Mouse (Mus musculus) urinary bladder, adult 18-20 months (tissue): ENCODE measurements at regions not wholly inside any gene's neighbourhood (a gene's known extent, or its start where the extent isn't known, plus 50 kb on each side); places are given as distances from the start of the nearest gene placed in this dataset.

Experiments
- DNase-seq, 2 experiments: peaks; one replicate each; pipeline ENCODE4 v3.0.0; 2022; ENCODE audit warnings: low spot score in 2 of 2, mixed read lengths in 2 of 2

DNA sequence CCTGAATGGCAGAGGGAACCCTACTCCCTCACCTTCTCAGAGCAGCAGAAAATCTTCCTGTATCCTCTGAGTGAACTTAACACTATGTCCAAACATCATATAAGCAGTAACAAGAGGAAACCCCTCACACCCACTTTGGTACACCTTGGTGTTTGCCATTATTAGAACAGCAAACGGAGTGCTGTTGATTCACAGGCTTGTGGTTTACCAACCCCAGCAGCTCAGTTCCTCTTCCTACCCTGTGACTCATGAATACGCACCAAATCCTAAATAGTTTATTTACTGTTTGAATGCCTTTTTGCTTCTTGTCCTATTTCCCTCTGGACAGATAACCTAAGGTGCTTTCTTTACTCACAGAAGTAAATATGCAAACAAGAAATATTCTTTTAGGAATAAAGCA is 233.3 kb downstream of the Foxa2 start:
- no peak for DNase-seq

DNA sequence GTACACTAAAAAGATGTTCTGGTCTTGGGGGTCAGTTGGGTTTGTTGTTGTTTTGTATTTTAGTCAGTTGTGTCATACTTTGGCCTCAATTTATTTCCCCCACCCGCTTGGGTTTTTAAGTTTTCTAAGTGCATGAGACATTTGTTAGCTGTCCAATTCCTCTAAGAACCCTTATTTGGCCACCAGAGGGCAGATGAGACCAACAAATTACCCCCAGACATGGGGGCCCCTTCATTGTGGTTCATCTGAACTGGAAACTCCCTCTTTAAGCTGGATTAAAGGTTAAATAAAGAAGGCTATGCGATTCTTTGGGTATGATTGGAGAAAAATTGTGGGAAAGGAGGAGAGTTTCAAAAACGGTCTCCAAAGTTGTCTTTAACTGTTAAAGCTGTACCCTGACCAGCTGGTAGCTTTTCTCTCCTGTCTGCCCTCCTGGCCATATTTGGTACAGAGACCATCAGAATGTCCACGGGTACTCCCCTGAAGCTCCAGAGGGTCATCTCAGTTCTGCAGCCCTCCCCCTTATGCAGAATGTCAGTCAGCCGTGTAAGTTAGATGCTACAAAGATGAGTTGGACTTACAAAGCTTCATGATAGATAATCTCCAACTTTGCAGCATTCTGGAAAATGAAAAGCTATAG is 238.6 kb downstream of the Foxa2 start:
- peak in 1 of 2 experiments; percentile 12 for DNase-seq

DNA sequence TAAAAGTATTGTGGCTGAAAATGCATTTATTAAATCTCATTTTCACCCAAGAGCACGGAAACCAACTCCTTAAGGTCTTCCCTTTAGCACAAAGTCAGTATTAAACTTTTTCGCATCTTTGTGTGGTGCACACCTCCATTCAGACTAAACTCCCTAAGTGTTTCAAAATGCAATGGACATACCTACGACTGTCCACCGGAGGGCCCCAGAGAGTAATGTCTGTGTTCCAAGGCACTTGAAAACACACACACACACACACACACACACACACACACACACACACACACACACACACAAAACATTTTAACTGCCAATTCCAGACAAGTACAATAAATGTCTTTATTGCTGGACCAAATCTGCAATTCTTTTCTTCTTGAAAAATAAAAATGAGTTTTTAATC is 243.7 kb downstream of the Foxa2 start:
- peak in 1 of 2 experiments; percentile 12 for DNase-seq

DNA sequence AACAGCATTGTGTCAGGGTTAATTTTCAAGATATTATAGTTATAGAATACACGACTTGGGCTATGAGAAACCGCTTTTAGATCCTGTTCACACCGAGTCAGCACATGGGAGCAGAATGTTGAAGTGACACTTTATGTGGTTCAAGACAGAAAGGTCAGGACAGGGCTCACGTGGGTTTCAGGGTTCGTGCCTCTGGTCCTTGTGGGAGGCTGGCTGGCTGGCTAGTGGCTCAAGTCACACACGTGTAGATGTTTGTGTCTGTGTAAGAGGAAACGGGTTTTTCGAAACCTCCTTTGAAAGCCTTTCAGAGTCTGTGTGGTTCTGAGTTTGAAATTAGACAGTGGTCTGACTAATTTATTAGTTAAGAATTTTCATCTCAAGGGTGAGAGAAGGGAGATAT is 255.3 kb downstream of the Foxa2 start:
- DNase-seq: no peak

DNA sequence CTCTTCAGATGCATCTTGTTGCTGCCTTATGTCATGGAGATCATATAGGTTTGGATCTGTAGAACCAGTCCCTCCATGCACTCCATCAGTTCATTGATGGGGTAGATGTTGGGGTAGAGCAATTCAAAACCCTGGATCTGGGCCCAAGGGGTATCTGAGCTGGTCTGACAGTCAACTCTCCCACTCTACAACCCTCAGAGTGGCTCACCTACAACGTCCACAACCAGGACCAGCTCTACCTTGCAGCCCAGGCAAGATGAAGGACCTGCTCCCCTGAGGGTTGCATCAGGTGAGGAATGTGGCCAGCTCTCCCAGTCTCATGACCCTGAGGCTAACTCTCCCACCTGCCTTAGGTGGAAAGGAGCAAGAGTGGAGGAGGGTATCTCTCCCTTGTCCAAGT is 256.9 kb downstream of the Foxa2 start:
- no peak for DNase-seq

DNA sequence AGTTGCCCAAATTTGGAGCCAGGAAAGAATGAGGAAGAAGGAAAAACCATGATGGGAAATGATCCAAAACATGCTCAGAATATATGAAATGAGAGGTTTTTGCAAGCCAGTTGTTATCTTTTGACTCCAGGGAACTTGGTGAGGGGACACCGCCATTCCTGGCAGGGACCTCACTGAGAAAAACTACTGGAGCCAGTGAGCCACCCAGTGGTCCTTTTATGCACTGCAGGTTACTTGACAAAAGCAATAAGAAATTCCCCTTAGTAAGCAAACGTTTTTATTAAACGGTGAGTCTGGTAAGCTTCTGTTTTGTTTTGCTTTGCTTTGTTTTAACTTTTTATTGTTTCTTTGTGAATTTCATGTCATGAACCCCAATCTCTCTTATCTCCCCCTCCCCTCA is 257.5 kb downstream of the Foxa2 start:
- peak in 1 of 2 experiments; percentile 28 for DNase-seq

DNA sequence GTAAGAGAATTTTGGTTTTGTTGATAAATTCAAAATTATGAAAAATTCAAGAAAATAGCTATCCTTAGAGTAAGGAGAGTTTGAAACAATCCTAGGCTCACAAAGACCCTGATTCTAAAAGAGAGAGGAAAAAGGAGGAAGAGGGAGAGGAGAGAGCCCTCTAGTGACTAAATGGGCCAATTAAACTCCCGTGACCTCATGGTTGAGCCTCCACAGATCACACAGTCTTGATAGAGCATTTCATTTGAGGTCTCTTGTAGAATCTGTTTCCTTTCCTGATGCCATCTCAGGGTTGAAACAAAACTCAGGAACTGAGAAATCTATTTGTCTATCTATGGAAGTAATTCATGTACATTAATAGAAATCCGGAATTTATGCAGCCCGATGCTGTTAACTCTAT is 258.8 kb downstream of the Foxa2 start:
- DNase-seq: no peak

DNA sequence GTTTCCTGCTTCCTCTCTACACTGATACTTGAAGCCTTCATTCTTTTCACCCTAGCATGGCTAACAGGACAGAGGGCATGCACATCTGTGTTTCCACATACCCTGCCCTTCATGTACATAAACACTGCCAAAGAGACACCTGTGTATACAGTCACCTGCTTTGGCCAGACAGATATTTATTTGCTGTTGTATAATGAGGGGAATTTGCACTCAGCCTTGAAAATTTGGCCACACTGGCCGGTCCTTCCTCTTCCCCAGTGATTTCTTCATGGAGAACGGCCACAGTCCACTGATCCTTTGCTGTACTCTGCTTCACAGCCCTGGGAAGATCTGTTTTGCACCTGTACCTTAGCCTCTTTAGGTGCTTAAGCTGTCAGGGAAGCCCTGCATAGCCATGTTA is 264.3 kb downstream of the Foxa2 start:
- no peak for DNase-seq

DNA sequence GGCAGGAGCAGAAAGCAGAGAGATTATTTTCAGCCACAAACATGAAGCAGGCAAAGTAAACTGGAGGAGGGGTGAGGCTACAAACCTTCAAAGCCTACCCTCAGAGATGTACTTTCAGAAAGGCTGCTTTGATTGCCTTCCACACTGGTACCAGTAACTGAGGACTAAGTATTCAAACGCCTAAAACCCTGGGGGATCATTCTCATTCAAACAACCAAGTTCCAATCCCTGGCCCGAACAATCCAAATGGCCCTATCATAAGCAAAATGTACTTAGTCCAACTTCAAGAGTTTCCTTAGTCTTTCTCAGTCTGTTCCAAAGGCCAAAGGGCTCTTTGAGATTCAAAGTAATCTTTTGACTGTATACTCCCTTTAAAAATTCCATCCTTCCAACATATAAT is 270.5 kb downstream of the Foxa2 start:
- DNase-seq: no peak

DNA sequence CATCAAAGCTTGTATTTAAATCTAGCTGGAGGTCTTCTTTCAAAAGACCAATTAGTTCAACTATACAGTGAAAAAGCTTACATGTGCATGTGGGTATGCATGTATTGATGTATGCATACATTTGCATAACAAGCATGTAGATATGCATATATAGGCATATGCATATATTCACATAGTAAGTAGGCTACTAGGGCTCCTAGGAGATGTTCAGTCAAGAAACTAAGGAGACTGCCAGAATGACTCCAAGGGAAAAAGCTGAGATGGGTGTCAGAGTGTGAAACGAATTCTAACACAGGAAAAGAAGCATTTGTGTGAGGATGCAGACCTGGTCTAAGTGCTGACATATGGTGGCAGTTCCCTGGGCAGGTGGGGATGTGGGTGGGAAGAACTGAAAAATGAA is 274.2 kb downstream of the Foxa2 start:
- DNase-seq: no peak

DNA sequence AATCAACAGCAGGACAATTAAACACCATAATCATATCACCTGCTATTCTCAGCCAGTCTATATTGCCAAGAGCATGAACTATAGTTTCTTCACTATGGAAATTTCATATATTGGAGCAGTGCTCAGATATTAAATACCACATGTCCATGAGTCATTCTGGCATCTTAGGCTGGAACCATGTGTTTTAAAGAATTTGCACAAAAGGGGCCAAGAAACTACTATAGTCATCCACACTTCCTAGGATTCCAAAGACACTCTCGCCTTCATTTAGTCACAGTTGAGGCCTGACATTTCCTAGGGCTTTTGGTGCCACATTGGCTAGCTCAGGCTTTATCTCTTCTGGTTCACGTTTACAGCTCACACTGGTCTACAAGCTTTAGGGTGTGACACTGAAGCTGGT is 293.7 kb downstream of the Foxa2 start:
- no peak for DNase-seq

DNA sequence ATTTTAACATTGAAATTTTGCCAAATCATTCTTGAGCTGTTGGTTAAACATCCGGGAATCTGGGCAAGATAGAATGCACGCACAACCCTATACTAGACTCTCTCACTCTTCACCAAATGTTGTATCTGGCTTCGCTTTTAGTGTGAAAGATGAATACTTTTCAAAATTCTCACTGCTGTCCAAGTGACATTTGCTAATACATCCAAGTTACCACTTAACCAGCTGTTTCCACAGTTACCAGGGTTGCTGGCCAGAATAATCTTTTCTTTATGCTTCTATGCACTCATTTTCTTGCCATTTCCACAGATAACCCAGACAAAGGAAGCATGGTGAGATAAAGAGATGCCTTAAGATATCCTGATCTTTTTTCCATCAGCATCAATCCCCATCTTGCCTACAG is 294.9 kb downstream of the Foxa2 start:
- no peak for DNase-seq

DNA sequence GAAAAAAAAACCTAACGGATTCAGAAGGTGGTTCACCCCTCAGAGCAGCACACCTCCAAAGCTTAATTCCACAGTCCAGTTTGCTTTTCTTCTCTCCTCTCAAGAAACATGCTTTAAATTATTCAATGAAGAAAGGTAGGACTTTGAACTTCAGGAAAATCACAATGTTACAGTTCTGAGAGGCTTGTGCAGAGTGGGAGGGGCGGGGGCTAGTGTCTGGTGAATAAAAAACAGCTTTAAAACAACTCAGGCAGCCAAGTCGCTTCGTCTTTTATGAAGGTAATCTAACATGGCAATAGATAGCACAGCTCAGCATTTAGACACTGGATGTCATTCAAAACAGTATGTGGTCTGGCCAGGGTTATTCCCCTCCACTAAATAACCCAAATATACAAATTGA is 298.8 kb downstream of the Foxa2 start:
- no peak for DNase-seq

DNA sequence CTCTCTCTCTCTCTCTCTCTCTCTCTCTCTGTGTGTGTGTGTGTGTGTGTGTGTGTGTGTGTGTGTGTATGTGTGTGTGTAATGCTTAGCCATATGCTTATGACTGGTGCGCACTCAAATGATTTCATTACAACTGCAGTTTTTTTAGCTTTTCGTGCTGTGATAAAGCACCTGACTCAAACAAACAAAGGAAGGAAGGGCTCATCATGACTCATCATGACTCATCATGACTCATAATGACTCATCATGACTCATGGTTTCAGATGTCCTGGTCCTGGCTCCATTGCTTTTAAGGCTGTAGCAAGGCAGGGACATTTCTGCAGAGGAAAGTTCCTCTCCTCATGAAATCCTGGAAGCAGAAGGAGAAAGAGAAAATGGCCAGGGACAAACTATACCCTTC is 302.9 kb downstream of the Foxa2 start:
- no peak for DNase-seq

DNA sequence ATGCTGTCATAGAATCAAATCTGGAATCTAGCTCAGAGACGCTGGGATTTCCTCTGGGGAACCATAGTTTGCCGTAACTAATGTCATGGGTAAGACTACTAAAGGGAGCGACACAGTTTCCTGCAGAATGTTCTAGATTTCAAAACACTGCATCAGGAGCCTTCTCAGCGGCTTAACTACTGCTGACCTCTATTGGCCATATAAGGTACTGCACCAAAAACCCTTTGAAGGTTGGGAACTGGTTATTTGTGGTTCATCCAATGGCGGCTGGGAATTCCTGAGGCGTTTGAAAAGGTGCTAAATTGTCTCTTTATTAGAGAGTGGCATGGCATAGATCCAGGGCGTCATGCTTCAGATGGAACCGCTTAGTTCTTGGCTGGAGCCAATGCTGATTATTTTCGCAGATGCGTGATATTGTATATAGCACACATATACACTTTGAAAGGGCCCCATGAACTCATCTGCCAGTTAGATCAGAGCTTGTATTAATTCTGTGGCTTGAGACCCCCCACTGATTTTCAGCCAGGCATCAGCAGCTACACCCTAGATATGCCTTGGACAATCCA is 308.4 kb downstream of the Foxa2 start:
- DNase-seq: peak in 1 of 2 experiments; percentile 4

DNA sequence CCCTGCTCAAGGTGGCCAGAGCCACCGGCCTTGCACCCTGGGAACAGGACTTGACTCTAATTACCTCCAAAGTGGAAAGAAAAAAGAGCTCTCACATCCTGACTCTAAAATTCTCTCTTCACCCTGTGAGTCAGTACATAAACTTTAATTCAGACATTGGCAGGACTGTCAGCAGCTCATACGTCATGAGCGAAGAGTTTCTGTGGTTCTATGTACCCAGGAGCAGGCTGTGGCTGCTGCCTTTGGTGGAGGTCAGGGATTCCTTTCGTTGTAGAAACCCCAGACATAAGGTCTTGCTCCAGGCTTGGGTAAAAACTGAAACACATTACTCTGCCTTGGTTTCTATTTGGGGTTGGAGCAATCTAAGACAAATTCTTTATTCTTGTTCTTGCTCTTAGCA is 319.4 kb downstream of the Foxa2 start:
- no peak for DNase-seq

DNA sequence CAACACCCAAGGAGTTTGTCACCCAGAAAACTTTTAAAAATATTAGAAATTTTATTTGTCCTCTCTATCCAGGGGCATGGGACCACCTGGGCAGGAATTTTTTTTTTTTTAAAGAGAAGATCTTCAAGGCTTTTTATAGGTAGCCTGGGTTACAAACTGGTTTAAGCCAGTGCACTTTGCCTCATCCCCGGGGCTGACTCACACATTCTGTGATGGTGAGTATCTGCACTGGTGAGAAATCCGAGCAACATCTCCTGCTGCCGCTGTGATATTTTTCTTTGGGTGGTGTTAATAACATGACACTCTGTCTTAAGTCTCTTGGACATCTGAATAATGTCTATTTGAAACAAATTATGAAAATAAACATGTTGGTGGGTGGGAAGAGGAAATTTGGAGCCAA is 327.8 kb downstream of the Foxa2 start:
- DNase-seq: no peak

DNA sequence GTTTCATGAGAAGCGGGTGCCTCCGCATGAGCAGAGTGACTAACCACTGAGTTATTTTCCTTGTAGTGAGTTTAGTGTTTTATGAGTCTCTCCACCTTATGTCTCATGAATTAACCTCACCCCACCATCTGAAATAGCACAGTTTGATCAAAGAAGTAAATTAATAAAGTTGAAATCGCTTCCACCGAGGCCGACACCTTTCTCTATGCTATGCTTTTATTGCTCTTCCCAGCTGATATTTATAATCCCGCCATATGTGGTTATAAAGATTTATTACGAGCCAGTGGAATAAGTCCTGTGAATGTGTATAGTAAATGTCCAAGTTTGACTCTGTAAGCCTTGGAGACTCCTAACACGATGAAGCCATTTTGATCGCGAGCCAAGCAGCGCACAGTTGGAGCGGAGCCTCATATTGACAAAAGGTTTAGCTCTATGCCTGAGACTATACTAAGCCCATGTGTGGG is 329.3 kb downstream of the Foxa2 start:
- no peak for DNase-seq

DNA sequence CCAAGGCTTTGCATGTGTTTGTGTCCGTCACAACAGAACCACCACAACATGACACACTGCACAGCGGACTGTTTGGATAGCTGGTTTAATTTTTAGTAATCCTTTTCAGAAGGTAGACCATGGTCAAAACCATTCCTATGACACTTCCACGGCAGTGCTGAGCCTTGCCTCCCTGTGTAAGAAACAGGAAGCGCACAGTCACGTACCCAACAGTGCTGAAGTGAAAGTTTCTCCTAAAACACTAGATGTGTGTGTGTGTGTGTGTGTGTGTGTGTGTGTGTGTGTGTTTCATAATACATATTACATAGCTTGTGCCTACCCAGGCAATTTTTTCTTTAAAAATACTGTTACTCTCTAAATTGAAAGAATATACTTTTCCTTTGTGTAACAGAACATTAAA is 331.0 kb downstream of the Foxa2 start:
- DNase-seq: no peak

DNA sequence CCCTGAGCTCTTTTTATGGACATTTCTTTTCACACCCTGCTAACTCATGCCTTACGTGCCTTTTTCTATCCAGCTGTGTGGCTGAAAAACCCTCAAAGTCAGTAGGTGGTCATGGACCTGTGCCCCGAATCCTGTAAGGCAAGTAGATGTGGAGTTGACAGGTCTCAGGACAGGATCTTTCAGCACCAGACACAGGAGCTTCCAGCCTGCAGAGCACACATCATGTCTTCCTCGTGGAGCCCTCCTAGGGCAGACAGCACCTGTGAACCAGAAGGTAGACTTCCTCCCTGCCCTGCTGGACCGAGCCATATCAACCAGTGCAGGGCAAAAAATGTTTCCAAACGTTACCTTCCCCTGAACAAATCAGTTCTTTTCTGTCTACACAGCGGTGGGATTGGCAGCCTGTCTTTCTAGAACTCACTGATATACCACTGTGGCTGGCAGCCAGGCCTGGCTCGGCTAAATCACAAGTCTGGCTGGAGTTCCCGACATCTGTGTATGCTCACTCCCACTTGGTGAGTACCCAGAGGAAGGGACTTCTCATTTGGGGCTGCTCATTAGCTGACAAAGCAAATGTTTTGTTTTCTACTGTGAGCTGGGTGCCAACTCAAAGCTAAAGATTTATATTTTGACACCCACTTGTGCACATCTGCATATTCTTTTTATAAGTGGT is 336.0 kb downstream of the Foxa2 start:
- no peak for DNase-seq

DNA sequence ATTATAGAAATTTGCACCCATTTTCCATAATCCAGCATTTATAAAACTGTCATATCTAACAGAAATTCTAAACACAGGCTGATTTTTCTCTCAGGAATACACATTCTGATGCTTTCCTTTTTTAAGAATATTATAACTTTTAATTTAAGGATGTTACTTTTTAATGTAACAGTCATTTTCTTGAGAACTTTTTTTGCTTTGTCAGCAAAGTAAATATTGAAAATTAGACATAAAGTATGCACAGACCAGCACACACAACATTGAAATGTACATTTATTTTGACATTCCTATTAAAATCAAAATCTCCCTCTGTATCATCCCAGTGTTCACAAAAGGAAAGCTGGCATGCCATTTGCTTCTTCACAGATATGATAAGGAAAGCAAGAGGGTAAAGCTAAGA is 337.0 kb downstream of the Foxa2 start:
- no peak for DNase-seq

DNA sequence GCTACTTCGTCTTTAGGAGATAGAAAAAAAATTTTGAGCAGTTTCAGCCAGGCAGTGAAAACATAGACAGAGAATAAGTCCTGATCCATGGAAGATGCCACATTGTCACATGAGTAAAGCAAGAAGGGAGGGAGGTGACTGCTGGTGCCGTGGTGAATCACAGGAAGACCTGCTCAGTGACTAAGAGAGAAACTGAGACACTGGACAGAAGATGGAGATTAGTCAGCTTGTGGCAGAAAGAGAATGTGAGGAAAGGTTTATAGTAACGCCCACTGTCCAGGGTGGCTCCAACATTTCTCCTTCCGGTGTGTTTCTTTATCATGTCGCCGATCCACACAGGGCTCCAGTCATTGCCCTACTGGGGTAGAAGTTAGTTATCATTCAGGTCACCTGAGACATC is 339.6 kb downstream of the Foxa2 start:
- DNase-seq: no peak

DNA sequence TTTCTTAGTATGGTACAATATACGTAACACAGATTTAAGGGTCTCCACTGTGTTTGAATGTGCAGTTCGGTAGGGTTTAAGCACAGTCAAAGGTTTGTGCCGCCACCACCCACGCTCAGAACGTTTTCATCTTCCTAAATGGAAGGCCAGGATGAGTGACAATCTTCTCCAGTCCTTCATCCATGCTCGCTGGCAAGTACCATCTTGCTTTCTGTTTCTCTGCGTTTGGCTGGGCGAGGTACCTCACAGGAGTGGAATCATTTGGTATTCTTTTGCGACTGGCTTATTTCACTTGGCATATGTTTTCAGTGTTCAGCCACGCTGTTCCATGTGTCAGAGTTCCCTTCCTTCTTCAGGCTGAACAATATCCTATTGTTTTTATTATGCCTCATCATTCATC is 342.3 kb downstream of the Pax1 start:
- DNase-seq: no peak
